Mouse (Mus musculus) retina, embryonic 14.5 days (tissue): ENCODE measurements at regions not wholly inside any gene's neighbourhood (a gene's known extent, or its start where the extent isn't known, plus 50 kb on each side); places are given as distances from the start of the nearest gene placed in this dataset.
A peak's percentile ranks its signal among the peaks of the same experiment; 100 is the strongest.

Experiments used
- DNase-seq: peaks from one replicate; pipeline ENCODE4 v3.0.0-alpha.2; 2015; ENCODE audit warnings: low spot score

GRCm38 (mm10) chr2:172776485-172776884 lies 163.6 kb downstream of the Bmp7 start:
- DNase-seq = no peak

GRCm38 (mm10) chr2:172777774-172778173 lies 162.3 kb downstream of the Bmp7 start:
- no peak for DNase-seq

DNA sequence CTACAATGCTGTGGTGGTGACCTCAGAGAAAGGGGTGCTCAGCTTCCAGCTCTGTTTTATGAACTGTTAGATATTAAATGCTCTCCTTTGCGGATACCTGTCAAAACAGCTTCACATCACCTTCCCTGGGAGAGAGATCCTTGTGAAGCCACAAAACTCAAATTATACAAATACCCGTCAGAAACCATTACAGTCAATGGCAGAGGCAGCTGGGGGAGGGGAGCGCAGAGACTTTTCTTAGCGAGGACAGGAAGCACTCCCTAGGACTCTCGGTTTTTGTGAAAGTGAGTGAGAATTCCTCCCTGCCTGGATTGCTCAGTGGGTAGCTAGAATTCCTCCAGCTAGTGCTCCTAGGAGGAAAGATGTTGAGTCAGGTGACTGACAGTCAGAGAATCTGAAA lies 161.0 kb downstream of the Bmp7 start:
- peak; percentile 64 for DNase-seq

DNA sequence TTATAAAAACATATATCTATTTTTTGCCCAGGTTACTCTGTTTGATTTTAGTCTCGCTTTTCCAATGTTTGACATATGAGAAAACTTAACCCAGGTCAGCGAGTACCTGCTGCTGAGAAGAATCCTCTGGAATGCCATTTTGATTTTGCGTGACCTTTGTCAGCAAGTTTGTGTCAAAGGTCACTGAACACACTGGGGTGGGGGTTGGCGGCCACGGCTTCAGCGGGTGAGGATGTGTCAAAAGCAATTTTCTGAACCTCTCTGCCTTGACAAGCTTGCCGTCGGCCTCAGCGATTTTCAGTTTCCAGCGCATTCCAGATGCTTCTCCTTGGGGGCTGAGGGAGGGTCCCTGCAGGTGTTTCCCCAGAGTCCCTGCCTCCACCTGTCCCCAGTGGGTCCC lies 157.4 kb downstream of the Bmp7 start:
- no peak for DNase-seq

GRCm38 (mm10) chr2:172786297-172786696 lies 153.8 kb downstream of the Bmp7 start:
- DNase-seq = no peak

DNA sequence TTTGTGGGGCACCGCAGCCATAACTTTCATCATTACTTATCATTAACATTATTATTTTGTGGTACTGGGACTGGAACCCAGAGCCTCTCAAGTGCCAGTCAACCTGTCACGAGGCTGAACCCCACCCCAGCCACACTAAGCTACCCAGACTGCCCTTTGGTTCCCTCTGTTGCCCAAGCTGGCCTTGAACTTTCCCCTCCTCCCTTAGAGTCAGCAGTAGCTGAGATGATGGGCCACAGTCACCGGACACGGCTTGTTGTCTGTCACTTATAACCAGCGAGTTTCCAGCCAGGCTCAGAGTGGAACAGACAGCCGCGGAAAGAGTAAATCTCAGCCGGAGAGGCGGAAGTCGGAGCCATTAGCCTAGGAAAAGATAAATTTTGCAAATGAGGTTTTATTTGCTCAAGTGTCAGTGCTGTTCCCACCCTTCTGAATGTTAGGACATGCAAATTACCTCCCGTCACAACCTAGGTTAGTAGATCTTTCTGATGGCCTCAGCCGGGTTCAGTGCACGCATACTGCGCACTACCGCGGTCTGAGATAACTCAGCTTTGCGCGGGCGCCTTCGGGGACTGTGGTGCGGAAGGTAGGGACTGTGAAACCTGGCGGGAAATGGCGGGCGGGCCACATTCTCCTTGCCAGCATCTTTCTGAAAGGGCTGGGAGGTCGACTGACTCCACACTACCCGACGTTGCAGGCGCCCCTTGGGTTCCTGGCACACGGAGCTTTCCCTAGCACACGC lies 152.7 kb downstream of the Bmp7 start:
- no peak for DNase-seq

GRCm38 (mm10) chr2:172789260-172789659 lies 150.9 kb downstream of the Bmp7 start:
- peak; percentile 41 for DNase-seq

DNA sequence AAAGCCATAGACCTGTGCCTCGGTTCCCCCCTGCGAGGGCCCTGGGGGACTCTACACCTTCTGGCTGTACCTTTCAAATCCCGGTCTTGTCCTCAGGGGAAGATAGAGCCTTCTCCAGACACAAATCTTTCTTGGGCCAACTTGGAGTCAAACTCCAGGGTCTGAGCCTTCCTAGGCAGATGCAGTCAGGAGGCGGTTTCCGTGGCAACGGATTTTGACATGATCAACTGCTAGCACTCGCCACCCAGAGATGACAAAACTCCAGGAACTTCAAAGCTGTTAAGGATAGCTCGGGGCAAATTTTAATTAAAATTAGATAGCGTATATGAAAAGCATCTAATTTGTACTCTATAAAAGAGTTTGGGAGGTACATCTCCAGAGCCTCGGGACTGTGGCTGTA lies 147.6 kb downstream of the Bmp7 start:
- DNase-seq = no peak

GRCm38 (mm10) chr2:172793991-172794390 lies 146.1 kb downstream of the Bmp7 start:
- no peak for DNase-seq

GRCm38 (mm10) chr2:172794771-172795170 lies 145.3 kb downstream of the Bmp7 start:
- no peak for DNase-seq

GRCm38 (mm10) chr2:172796104-172796503 lies 144.0 kb downstream of the Bmp7 start:
- DNase-seq = no peak

- DNase-seq = peak; percentile 66
These were observed 143.2 kb downstream of the Bmp7 start for GRCm38 (mm10) chr2:172796955-172797354.

- DNase-seq = no peak
These were observed 140.2 kb downstream of the Bmp7 start for GRCm38 (mm10) chr2:172799951-172800350.

DNA sequence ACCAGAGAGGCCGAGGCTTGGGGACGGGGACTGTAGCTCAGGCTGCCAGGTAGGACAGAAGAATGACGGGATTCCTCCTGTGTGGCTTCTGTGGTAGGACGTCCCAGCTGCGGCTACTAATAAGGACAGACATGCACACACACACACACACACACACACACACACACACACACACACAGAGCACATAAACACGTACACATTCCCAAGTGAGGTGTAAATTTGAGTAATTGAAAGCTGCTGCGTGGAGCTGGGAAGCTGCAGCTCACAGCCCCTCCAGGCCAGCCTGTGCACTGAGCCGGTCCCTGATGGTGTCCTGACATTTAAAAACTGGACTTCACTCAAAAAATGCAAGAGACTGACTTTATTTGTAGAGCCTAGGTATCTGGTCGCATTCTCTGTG lies 139.3 kb downstream of the Bmp7 start:
- no peak for DNase-seq

GRCm38 (mm10) chr2:172801804-172802203 lies 138.3 kb downstream of the Bmp7 start:
- DNase-seq = no peak

GRCm38 (mm10) chr2:172807446-172807845 lies 132.7 kb downstream of the Bmp7 start:
- no peak for DNase-seq

DNA sequence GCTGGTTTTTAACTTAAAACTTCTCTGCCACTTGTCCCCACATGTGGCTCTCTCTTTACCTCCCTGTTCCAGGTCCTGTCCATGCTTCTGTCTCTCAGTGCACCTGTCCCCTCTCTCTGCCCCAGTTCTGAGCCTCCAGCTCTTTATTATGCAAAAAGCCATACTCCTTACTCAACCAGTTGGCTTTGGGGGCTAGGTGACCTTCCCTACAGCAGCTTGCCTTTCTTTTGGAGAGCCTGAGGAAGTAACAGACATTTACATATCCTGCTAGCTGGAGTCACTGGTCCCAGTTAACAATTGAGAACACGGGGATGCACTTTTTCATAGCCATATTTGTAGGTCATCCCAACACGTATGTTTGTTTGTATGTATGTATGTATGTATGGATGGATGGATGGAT lies 130.8 kb downstream of the Bmp7 start:
- no peak for DNase-seq

DNA sequence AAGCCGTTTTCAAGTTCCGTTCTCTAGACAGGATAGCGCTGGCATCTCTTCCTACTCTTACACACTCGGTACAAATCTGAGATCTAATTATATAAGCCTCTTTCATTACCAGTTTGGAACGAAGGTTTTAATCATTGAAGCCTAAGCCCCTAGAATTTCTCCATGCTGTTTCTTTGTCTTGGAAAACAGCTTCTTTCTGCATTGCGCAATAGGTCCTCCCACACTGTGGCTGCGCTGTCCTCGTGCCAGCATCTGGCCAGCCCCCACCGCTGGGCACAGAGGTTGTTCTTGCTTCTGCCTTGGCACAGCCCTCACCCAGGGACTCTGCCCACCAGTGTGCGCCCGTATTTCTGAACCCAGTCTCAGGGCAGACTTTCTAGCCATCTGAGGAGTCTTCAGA lies 126.8 kb downstream of the Bmp7 start:
- DNase-seq = no peak

DNA sequence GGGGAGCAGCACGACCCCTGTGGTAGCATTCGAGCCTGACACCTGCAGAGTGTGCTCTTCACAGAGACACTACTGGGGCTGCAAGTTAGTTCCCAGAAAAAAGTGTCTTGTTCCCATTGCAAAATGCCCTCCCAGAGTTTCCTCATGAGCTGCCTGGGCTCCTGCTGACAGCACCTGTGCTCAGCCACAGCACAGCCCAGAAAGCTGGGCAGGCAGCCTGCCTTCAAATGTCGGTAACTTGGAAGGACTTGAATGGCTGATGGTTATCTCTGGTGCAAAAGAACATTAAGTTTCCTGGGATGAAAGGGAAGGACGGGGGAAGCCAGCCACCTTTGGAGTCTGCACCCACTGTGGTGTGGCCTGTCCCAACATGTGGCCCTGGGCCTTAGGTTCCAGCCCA lies 126.2 kb downstream of the Bmp7 start:
- no peak for DNase-seq

- DNase-seq = no peak
These were observed 125.0 kb downstream of the Bmp7 start for GRCm38 (mm10) chr2:172815146-172815545.

DNA sequence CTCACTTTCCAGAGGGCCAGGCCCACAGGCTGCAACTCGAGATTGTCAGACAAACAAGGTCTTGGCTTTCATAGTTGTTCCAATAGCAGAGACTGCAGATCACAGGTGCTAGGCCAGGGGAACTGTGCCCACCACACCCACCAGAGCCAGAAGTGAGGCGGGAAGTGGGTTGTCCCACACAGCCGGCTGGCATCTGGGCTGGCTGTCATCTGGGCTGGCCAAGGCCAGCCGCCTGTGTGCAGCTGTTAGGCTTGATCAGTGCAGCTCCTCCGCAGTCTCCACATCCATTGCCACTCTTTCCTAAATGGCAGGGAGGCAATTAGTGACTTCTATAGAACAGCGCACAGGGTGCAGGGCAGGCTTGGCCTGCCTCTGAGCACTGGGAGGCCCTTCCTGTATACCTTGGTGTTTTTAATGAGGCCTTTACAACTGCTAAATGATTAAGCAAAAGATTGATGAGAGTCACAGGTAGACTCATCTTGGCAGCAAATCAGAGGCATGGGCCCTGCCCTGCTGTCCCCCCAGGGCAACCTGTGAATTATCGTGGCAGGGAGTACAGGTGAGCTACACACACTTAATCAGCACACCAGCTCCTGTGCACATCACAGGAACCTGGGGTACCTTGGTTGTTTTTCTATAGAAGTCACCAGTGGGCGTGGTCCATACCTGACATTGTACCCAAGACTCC lies 122.9 kb downstream of the Bmp7 start:
- DNase-seq = no peak
